Comparison of ENCODE assay signal across 11 mouse cellular contexts in the genomic region with DNA sequence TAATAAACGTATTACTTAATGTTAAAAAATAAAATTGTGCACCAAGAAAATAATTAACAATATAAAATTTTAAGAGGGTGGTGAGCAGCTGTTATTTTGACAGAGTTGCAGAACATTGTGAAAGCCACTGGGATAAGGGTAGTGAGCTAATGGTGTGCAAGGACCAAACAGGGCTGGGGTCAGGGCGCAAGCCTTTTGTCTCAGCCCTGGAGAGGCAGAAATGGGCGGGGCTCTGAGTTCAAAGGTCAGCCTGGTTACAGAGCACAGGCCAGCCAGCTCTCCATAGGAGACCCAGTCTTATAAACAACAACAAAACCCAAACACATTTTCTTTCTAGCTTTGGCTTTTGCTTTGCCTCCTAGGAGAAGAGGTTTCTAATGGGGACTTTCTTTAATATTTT. TPM values are rescaled to one million over a fixed set of nuclear protein-coding genes. Genes with fewer than 3 reads are reported as not detected.
DNase-seq lines count a peak whose midpoint lies in the region; ATAC-seq and TF ChIP-seq lines count a peak whose summit lies in the region.
"Had no signal": no experiment of that assay in that cellular context is flagged by ENCODE, and none has a peak within 500 bp of the region (broad histone marks: within the 10 kb centered on the region; RNA-seq: fewer than 3 reads in every experiment).

No protein-coding gene starts in this region.

- H3K9me3 ChIP-seq in hindbrain, embryonic 10.5 days, result no peaks in the 10 kb centered on the region
- no peaks in the 10 kb centered on the region for H3K9me3 ChIP-seq in hindbrain, postnatal 0 days (ENCODE audit: low read length)
- H3K9me3 ChIP-seq in lung, postnatal 0 days (ENCODE audit: low read length), result no peaks in the 10 kb centered on the region
- H3K9me3 ChIP-seq: stomach, embryonic 15.5 days had no signal

- no peak overlapping the region for H3K9ac ChIP-seq in hindbrain, postnatal 0 days (replicated peaks; ENCODE audit: low read length)
- no peak overlapping the region for H3K9ac ChIP-seq in lung, postnatal 0 days (replicated peaks; ENCODE audit: low read depth)
- H3K9ac ChIP-seq: stomach, embryonic 15.5 days had no signal

- no peak overlapping the region for H3K4me3 ChIP-seq in hindbrain, embryonic 10.5 days
- H3K4me3 ChIP-seq in hindbrain, postnatal 0 days (ENCODE audit: low read length), result no peak overlapping the region
- no peak overlapping the region for H3K4me3 ChIP-seq in lung, postnatal 0 days (ENCODE audit: low read depth, low read length)
- H3K4me3 ChIP-seq: stomach, embryonic 15.5 days had no signal

- peak; percentile 82 for DNase-seq in hindbrain, embryonic 10.5 days (ENCODE audit: low spot score)
- no peak for DNase-seq in hindbrain, postnatal 0 days (ENCODE audit: low spot score)
- DNase-seq in embryo, embryonic 10 days (ENCODE audit: low spot score), result peak; percentile 79
- peak; percentile 62 for DNase-seq in kidney, postnatal 10 days
- peak; percentile 40 for DNase-seq in lung, postnatal 0 days (ENCODE audit: low spot score)
- DNase-seq in heart, postnatal 10 days, result no peak
- DNase-seq in B cell, adult 2 months, result no peak
- no peak for DNase-seq in spleen, adult 18-20 months

- peaks cover 68% of the 10 kb centered on the region for H3K36me3 ChIP-seq in hindbrain, embryonic 10.5 days
- H3K36me3 ChIP-seq in hindbrain, postnatal 0 days (ENCODE audit: insufficient read depth, low read length), result peaks cover 41% of the 10 kb centered on the region; the same call in 1 of the 2 replicates
- peaks cover 27% of the 10 kb centered on the region for H3K36me3 ChIP-seq in lung, postnatal 0 days (ENCODE audit: insufficient read depth, low read length)

- peaks cover 17% of the 10 kb centered on the region for H3K4me1 ChIP-seq in hindbrain, embryonic 10.5 days (replicated peaks)
- no peaks in the 10 kb centered on the region for H3K4me1 ChIP-seq in hindbrain, postnatal 0 days (ENCODE audit: insufficient read depth, low read length)
- 0 out of 2 replicates have a peak, but pooled peaks cover 4% of the 10 kb centered on the region for H3K4me1 ChIP-seq in lung, postnatal 0 days (ENCODE audit: insufficient read depth, low read depth, low read length)
- H3K4me1 ChIP-seq: stomach, embryonic 15.5 days had no signal

- TF ChIP-seq EP300 in lung, postnatal 0 days (IDR thresholded peaks at IDR 0.05), result no peak

- TF ChIP-seq CTCF in hindbrain, postnatal 0 days (IDR thresholded peaks at IDR 0.05; ENCODE audit: low read depth), result no peak
- no peak for TF ChIP-seq CTCF in lung, postnatal 0 days (IDR thresholded peaks at IDR 0.05)

- 23% methylated on average over 3 of the region's 3 CpGs for WGBS in hindbrain, embryonic 10.5 days
- 34% methylated on average over 3 of the region's 3 CpGs for WGBS in hindbrain, postnatal 0 days
- WGBS in lung, postnatal 0 days, result 61% methylated on average over 3 of the region's 3 CpGs

- ATAC-seq in hindbrain, postnatal 0 days, result no peak
- peak; percentile 65 for ATAC-seq in lung, postnatal 0 days
- ATAC-seq: CD4-positive, CD25-positive, alpha-beta regulatory T cell, adult 4 months; intestine, postnatal 0 days had no signal

- no peak overlapping the region for H3K27ac ChIP-seq in hindbrain, embryonic 10.5 days
- H3K27ac ChIP-seq in hindbrain, postnatal 0 days, result no peak overlapping the region
- no peak overlapping the region for H3K27ac ChIP-seq in lung, postnatal 0 days (ENCODE audit: low read length)
- H3K27ac ChIP-seq: stomach, embryonic 15.5 days had no signal

- intact Hi-C loops in heart, postnatal 10 days (cut with DNase I), result no loop called here

- H3K27me3 ChIP-seq in hindbrain, embryonic 10.5 days (ENCODE audit: insufficient read depth, poor library complexity, severe bottlenecking), result no peaks in the 10 kb centered on the region
- H3K27me3 ChIP-seq in hindbrain, postnatal 0 days (ENCODE audit: insufficient read depth, low read length), result no peaks in the 10 kb centered on the region
- no peaks in the 10 kb centered on the region for H3K27me3 ChIP-seq in lung, postnatal 0 days (replicated peaks; ENCODE audit: insufficient read depth, low read length)
- H3K27me3 ChIP-seq: stomach, embryonic 15.5 days had no signal

- no peak overlapping the region for H3K4me2 ChIP-seq in hindbrain, postnatal 0 days (ENCODE audit: low read depth, low read length)
- no peak overlapping the region for H3K4me2 ChIP-seq in lung, postnatal 0 days (replicated peaks; ENCODE audit: low read depth, low read length)
- H3K4me2 ChIP-seq: stomach, embryonic 15.5 days had no signal

RNA-seq across cellular contexts. Expression of a gene that starts 52.8 kb away (rescaled TPM):
- polyA plus RNA-seq in hindbrain, embryonic 10.5 days (2016; fragmentation: Nextera tagmentation; extraction: Ambion mirVana), result 19.3 and 20.2 TPM in 2 replicates
- total RNA-seq in hindbrain, postnatal 0 days (2014; rRNA removed), result 31.7 and 34.4 TPM in 2 replicates
- 19.3 and 19.7 TPM in 2 replicates for polyA plus RNA-seq in hindbrain, postnatal 0 days (2015; fragmentation: Nextera tagmentation; extraction: Ambion mirVana)
- 14.5 and 15.1 TPM in 2 replicates for polyA plus RNA-seq in lung, postnatal 0 days (2015; fragmentation: Nextera tagmentation; extraction: Ambion mirVana)
- total RNA-seq in heart, postnatal 10 days (2021), result 10 to 100 TPM; 25.5 TPM

Comparison
In these comparisons a context has a peak if more than half of its experiments do, and no peak if none do; other contexts are left out.
1. DNase-seq: peak in hindbrain, embryonic 10.5 days (single experiment), embryo, embryonic 10 days (single experiment), kidney, postnatal 10 days (single experiment) and lung, postnatal 0 days (single experiment); none in hindbrain, postnatal 0 days (single experiment), heart, postnatal 10 days (0 of 2), B cell, adult 2 months (0 of 2) and spleen, adult 18-20 months (0 of 2).